Mouse (Mus musculus) bone marrow, adult 2 months (tissue): Measurements from ENCODE around the gene Zfp326.

Experiments used
- CTCF ChIP-seq: fragments of 200-500 bp; IDR thresholded peaks from 2 replicates; pipeline ENCODE4 v1.5.1; 2011; ENCODE audit warnings: low read length, control low read depth; ENCODE audit not compliant: control insufficient read depth, insufficient read depth
- POLR2A ChIP-seq: fragments of 200-500 bp; IDR thresholded peaks from 2 replicates; pipeline ENCODE4 v1.6.1; 2011; ENCODE audit warnings: low read depth, mild to moderate bottlenecking, control low read depth, low read length, borderline replicate concordance; ENCODE audit not compliant: control insufficient read depth

- peak; percentile 17; the same call in 1 of the 2 replicates for TF ChIP-seq CTCF
- TF ChIP-seq POLR2A, result no peak
Measured at GRCm38 (mm10) chr5:105925568-105926255, 49.3 kb downstream of the Zfp326 start.
